ENCODE assay signal across 32 mouse cellular contexts in genomic region chr3:142249458-142249857, GRCm38 (mm10).
DNase-seq lines count a peak whose midpoint lies in the region; ATAC-seq lines count a peak whose summit lies in the region.
"Had no signal": no experiment of that assay in that cellular context is flagged by ENCODE, and none has a peak within 500 bp of the region (broad histone marks: within the 10 kb centered on the region; RNA-seq: fewer than 3 reads in every experiment).

No protein-coding gene starts in this region.

- H3K9ac ChIP-seq in liver, embryonic 12.5 days = no peak overlapping the region
- no peak overlapping the region for H3K9ac ChIP-seq in kidney, embryonic 16.5 days (replicated peaks; ENCODE audit: low read length)
- H3K9ac ChIP-seq: embryonic facial prominence, embryonic 15.5 days; forebrain, embryonic 15.5 days; heart, embryonic 13.5 days; hindbrain, embryonic 15.5 days; intestine, embryonic 15.5 days; limb, embryonic 13.5 days; liver, postnatal 0 days; midbrain, embryonic 15.5 days; neural tube, embryonic 15.5 days had no signal

- no peak overlapping the region for H3K27ac ChIP-seq in liver, embryonic 12.5 days
- H3K27ac ChIP-seq in kidney, embryonic 16.5 days (ENCODE audit: low read length) = no peak overlapping the region
- H3K27ac ChIP-seq: embryonic facial prominence, embryonic 10.5 days; embryonic facial prominence, embryonic 15.5 days; forebrain, embryonic 15.5 days; heart, embryonic 13.5 days; hindbrain, embryonic 10.5 days; hindbrain, embryonic 15.5 days; intestine, embryonic 15.5 days; kidney, postnatal 0 days; limb, embryonic 13.5 days; midbrain, embryonic 10.5 days; midbrain, embryonic 15.5 days; neural tube, embryonic 15.5 days had no signal

- no peak overlapping the region for H3K4me3 ChIP-seq in liver, embryonic 12.5 days
- no peak overlapping the region for H3K4me3 ChIP-seq in kidney, embryonic 16.5 days (ENCODE audit: low read length)
- H3K4me3 ChIP-seq: embryonic facial prominence, embryonic 10.5 days; embryonic facial prominence, embryonic 15.5 days; forebrain, embryonic 15.5 days; heart, embryonic 13.5 days; hindbrain, embryonic 10.5 days; hindbrain, embryonic 15.5 days; intestine, embryonic 15.5 days; limb, embryonic 13.5 days; midbrain, embryonic 10.5 days; midbrain, embryonic 15.5 days; neural tube, embryonic 15.5 days had no signal

- 74% methylated on average over 2 of the region's 2 CpGs for WGBS in liver, embryonic 12.5 days (ENCODE audit: insufficient replicate concordance)
- WGBS in kidney, embryonic 16.5 days = 80% methylated on average over 2 of the region's 2 CpGs

- no peak for ATAC-seq in liver, embryonic 12.5 days
- no peak for ATAC-seq in kidney, embryonic 16.5 days (ENCODE audit: low FRiP score, low TSS enrichment)
- ATAC-seq: forebrain, embryonic 15.5 days; intestine, embryonic 15.5 days; liver, postnatal 0 days; midbrain, embryonic 15.5 days had no signal

- intact Hi-C loops in heart, postnatal 25 days (cut with DNase I) = no loop called here

- DNase-seq in adrenal gland, adult 2 months = peak; percentile 29
- no peak for DNase-seq in adrenal gland, postnatal 25 days
- peak; percentile 23 for DNase-seq in adipocyte (ENCODE audit: low spot score)
- peak; percentile 7 for DNase-seq in induced T-regulatory cell, adult 2 months (ENCODE audit: low read depth)
- DNase-seq in heart, postnatal 25 days (ENCODE audit: low spot score) = no peak
- no peak for DNase-seq in retina, embryonic 14.5 days (ENCODE audit: low spot score)
- DNase-seq: adrenal gland, postnatal 14 days; cerebellum, adult 2 months; cerebellum, postnatal 14 days; gastrocnemius, postnatal 10 days; heart, postnatal 10 days; kidney, adult 2 months; liver, postnatal 0 days; lung, postnatal 4 days; right cerebral cortex, postnatal 25 days; spleen, adult 18-20 months; thymus, postnatal 25 days had no signal

- no peaks in the 10 kb centered on the region for H3K27me3 ChIP-seq in liver, embryonic 12.5 days (replicated peaks)
- no peaks in the 10 kb centered on the region for H3K27me3 ChIP-seq in kidney, embryonic 16.5 days (ENCODE audit: insufficient read depth, low read length)
- H3K27me3 ChIP-seq: embryonic facial prominence, embryonic 15.5 days; forebrain, embryonic 15.5 days; heart, embryonic 13.5 days; hindbrain, embryonic 15.5 days; intestine, embryonic 15.5 days; midbrain, embryonic 15.5 days; neural tube, embryonic 15.5 days had no signal

- H3K4me1 ChIP-seq in liver, embryonic 12.5 days = no peaks in the 10 kb centered on the region
- H3K4me1 ChIP-seq in kidney, embryonic 16.5 days (ENCODE audit: insufficient read depth, low read length) = peaks cover 10% of the 10 kb centered on the region
- H3K4me1 ChIP-seq: embryonic facial prominence, embryonic 15.5 days; forebrain, embryonic 15.5 days; heart, embryonic 13.5 days; hindbrain, embryonic 10.5 days; hindbrain, embryonic 15.5 days; intestine, embryonic 15.5 days; midbrain, embryonic 10.5 days; midbrain, embryonic 15.5 days had no signal

- H3K36me3 ChIP-seq in liver, embryonic 12.5 days = peaks cover 8% of the 10 kb centered on the region
- peaks cover 15% of the 10 kb centered on the region; the same call in 1 of the 2 replicates for H3K36me3 ChIP-seq in kidney, embryonic 16.5 days (ENCODE audit: insufficient read depth, low read length)
- H3K36me3 ChIP-seq: embryonic facial prominence, embryonic 10.5 days; embryonic facial prominence, embryonic 15.5 days; forebrain, embryonic 15.5 days; hindbrain, embryonic 10.5 days; hindbrain, embryonic 15.5 days; intestine, embryonic 15.5 days; limb, embryonic 13.5 days; midbrain, embryonic 10.5 days; midbrain, embryonic 15.5 days; neural tube, embryonic 15.5 days had no signal

- no peak overlapping the region for H3K4me2 ChIP-seq in liver, embryonic 12.5 days
- no peak overlapping the region for H3K4me2 ChIP-seq in kidney, embryonic 16.5 days (replicated peaks; ENCODE audit: low read depth, low read length)
- H3K4me2 ChIP-seq: embryonic facial prominence, embryonic 15.5 days; forebrain, embryonic 15.5 days; heart, embryonic 13.5 days; hindbrain, embryonic 15.5 days; intestine, embryonic 15.5 days; limb, embryonic 13.5 days; liver, embryonic 11.5 days; midbrain, embryonic 15.5 days; neural tube, embryonic 15.5 days had no signal

- no peaks in the 10 kb centered on the region for H3K9me3 ChIP-seq in liver, embryonic 12.5 days (replicated peaks)
- no peaks in the 10 kb centered on the region for H3K9me3 ChIP-seq in kidney, embryonic 16.5 days (ENCODE audit: low read length)
- H3K9me3 ChIP-seq: embryonic facial prominence, embryonic 10.5 days; embryonic facial prominence, embryonic 15.5 days; forebrain, embryonic 15.5 days; heart, embryonic 13.5 days; hindbrain, embryonic 10.5 days; hindbrain, embryonic 15.5 days; intestine, embryonic 15.5 days; limb, embryonic 13.5 days; midbrain, embryonic 10.5 days; midbrain, embryonic 15.5 days; neural tube, embryonic 15.5 days had no signal

Comparison
In these comparisons a context has a peak if more than half of its experiments do, and no peak if none do; other contexts are left out.
1. DNase-seq: peak in adrenal gland, adult 2 months (single experiment), adipocyte (single experiment) and induced T-regulatory cell, adult 2 months (single experiment); none in adrenal gland, postnatal 25 days (single experiment), heart, postnatal 25 days (single experiment) and retina, embryonic 14.5 days (single experiment).